Mouse (Mus musculus) kidney, embryonic 16.5 days (tissue): ENCODE data around the gene Znhit3. TPM values are rescaled to one million over a fixed set of nuclear protein-coding genes. Genes with fewer than 3 reads are reported as not detected.
A peak's percentile ranks its signal among the peaks of the same experiment; 100 is the strongest.

Experiments
- ATAC-seq: fragments of 200-750 bp; cut with Nextera tagmentation; 2 replicates; pipeline ENCODE4 v1.8.0; 2017; ENCODE audit warnings: moderate TSS enrichment; ENCODE audit not compliant: low FRiP score, low TSS enrichment
- H3K27ac ChIP-seq: fragments of 300-500 bp; sonication (generic); 2 replicates; pipeline ENCODE4 v1.5.1; 2014; ENCODE audit warnings: low read length
- H3K27me3 ChIP-seq: fragments of 300-500 bp; sonication (generic); 2 replicates; pipeline ENCODE4 v1.6.1; 2014; ENCODE audit warnings: low read length, control low read depth, mixed read lengths; ENCODE audit not compliant: insufficient read depth
- H3K36me3 ChIP-seq: fragments of 300-500 bp; sonication (generic); 2 replicates; pipeline ENCODE4 v1.6.1; 2014; ENCODE audit warnings: low read length, control low read depth, mixed read lengths; ENCODE audit not compliant: insufficient read depth
- H3K4me1 ChIP-seq: fragments of 300-500 bp; sonication (generic); 2 replicates; pipeline ENCODE4 v1.6.1; 2014; ENCODE audit warnings: low read length, control low read depth, mixed read lengths; ENCODE audit not compliant: insufficient read depth
- H3K4me2 ChIP-seq: fragments of 300-500 bp; sonication (generic); replicated peaks from 2 replicates; pipeline ENCODE4 v1.6.1; 2014; ENCODE audit warnings: low read depth, low read length
- H3K4me3 ChIP-seq: fragments of 300-500 bp; sonication (generic); 2 replicates; pipeline ENCODE4 v1.5.1; 2014; ENCODE audit warnings: mild to moderate bottlenecking, low read length
- H3K9ac ChIP-seq: fragments of 300-500 bp; sonication (generic); replicated peaks from 2 replicates; pipeline ENCODE4 v1.6.1; 2014; ENCODE audit warnings: low read length
- H3K9me3 ChIP-seq: fragments of 300-500 bp; sonication (generic); 2 replicates; pipeline ENCODE4 v1.6.1; 2016; ENCODE audit warnings: low read length, control low read depth
- WGBS: fragments of 180-500 bp; shearing (Covaris S2); extraction: QIAGEN DNeasy Blood & Tissue Kit; methylation state at CpG from one replicate; pipeline ENCODE4 v1.1.7; 2014; 5-methylcytosine and 5-hydroxymethylcytosine counted together
- polyA plus RNA-seq: library from polyadenylated mRNA; unstranded; fragments of >200 nt; fragmentation: Nextera tagmentation; extraction: Ambion mirVana; gene quantifications from 2 replicates; pipeline ENCODE4 v1.2.1, GENCODE M21; 2015

Gene Znhit3
- polyA plus RNA-seq, 1 experiment from 2014 or later: 57.6 TPM

- Histone ChIP-seq H3K9me3 (no peaks in the 10 kb centered on the region), H3K4me3 (peak within 1 kb of the TSS; percentile 50), H3K27me3 (peaks cover 32% of the 10 kb centered on the region), H3K4me2 (peak within 1 kb of the TSS; percentile 69), H3K4me1 (peaks cover 34% of the 10 kb centered on the region), H3K27ac (peak within 1 kb of the TSS; percentile 83), H3K9ac (peak within 1 kb of the TSS; percentile 54; the same call in 1 of the 2 replicates), H3K36me3 (no peaks in the 10 kb centered on the region)
- 0 out of 2 replicates have a peak, but pooled peaks have one; percentile 54 for ATAC-seq
- under 1% methylated on average over 49 of the region's 49 CpGs for WGBS
Observed at GRCm38 (mm10) chr11:84957591-84958270, 41.6 kb upstream of the Znhit3 start, which contains the start of gene Car4. Gene Car4 (plus strand): TSS chr11:84957786.

- no peaks in the 10 kb centered on the region for H3K9me3 ChIP-seq
- 11% methylated on average over 15 of the region's 15 CpGs for WGBS
- H3K4me3 ChIP-seq: peak overlapping the region; percentile 50
- H3K4me1 ChIP-seq: peaks cover 34% of the 10 kb centered on the region
- H3K27ac ChIP-seq: no peak overlapping the region
- H3K36me3 ChIP-seq: no peaks in the 10 kb centered on the region
- peaks cover 32% of the 10 kb centered on the region for H3K27me3 ChIP-seq
- no peak for ATAC-seq
- H3K9ac ChIP-seq: 0 out of 2 replicates have a peak overlapping the region, but pooled peaks have one; percentile 15
- peak overlapping the region; percentile 69 for H3K4me2 ChIP-seq
Observed at GRCm38 (mm10) chr11:84957171-84957570, 41.0 kb upstream of the Znhit3 start.

GRCm38 (mm10) chr11:84956400-84956799 is 40.2 kb upstream of the Znhit3 start:
- WGBS: 32% methylated on average over 5 of the region's 5 CpGs
- Histone ChIP-seq H3K27me3 (peaks cover 32% of the 10 kb centered on the region), H3K9me3 (no peaks in the 10 kb centered on the region), H3K36me3 (no peaks in the 10 kb centered on the region), H3K4me1 (peaks cover 34% of the 10 kb centered on the region), H3K4me3 (no peak overlapping the region), H3K4me2 (no peak overlapping the region), H3K9ac (no peak overlapping the region), H3K27ac (no peak overlapping the region)
- no peak for ATAC-seq

GRCm38 (mm10) chr11:84952611-84953010 is 36.4 kb upstream of the Znhit3 start:
- no peak overlapping the region for H3K27ac ChIP-seq
- no peak overlapping the region for H3K4me3 ChIP-seq
- peaks cover 16% of the 10 kb centered on the region for H3K27me3 ChIP-seq
- H3K9ac ChIP-seq: no peak overlapping the region
- peaks cover 9% of the 10 kb centered on the region for H3K4me1 ChIP-seq
- H3K9me3 ChIP-seq: no peaks in the 10 kb centered on the region
- no peak overlapping the region for H3K4me2 ChIP-seq
- ATAC-seq: no peak
- WGBS: 15% methylated on average over 2 of the region's 2 CpGs
- H3K36me3 ChIP-seq: no peaks in the 10 kb centered on the region

GRCm38 (mm10) chr11:84948526-84948925 is 32.4 kb upstream of the Znhit3 start:
- ATAC-seq: no peak
- Histone ChIP-seq H3K9ac (no peak overlapping the region), H3K4me1 (no peaks in the 10 kb centered on the region)

GRCm38 (mm10) chr11:84948114-84948513 is 31.9 kb upstream of the Znhit3 start:
- H3K27me3 ChIP-seq: peaks cover 4% of the 10 kb centered on the region
- no peak overlapping the region for H3K4me3 ChIP-seq
- H3K4me2 ChIP-seq: no peak overlapping the region
- H3K27ac ChIP-seq: no peak overlapping the region
- H3K9ac ChIP-seq: no peak overlapping the region
- no peak for ATAC-seq
- H3K4me1 ChIP-seq: no peaks in the 10 kb centered on the region
- no peaks in the 10 kb centered on the region for H3K9me3 ChIP-seq
- no peaks in the 10 kb centered on the region for H3K36me3 ChIP-seq
- WGBS: 56% methylated on average over 3 of the region's 3 CpGs

More at GRCm38 (mm10) chr11:84948526-84948925, 32.4 kb upstream of the Znhit3 start:
- Histone ChIP-seq H3K9me3 (no peaks in the 10 kb centered on the region), H3K36me3 (no peaks in the 10 kb centered on the region), H3K4me3 (no peak overlapping the region), H3K27ac (no peak overlapping the region), H3K4me2 (no peak overlapping the region), H3K27me3 (peaks cover 4% of the 10 kb centered on the region)
- 50% methylated on average over 3 of the region's 3 CpGs for WGBS

- Histone ChIP-seq H3K4me3 (no peak overlapping the region), H3K27me3 (peaks cover 4% of the 10 kb centered on the region), H3K9me3 (no peaks in the 10 kb centered on the region), H3K27ac (no peak overlapping the region), H3K9ac (no peak overlapping the region), H3K4me2 (no peak overlapping the region), H3K36me3 (no peaks in the 10 kb centered on the region), H3K4me1 (no peaks in the 10 kb centered on the region)
- 65% methylated on average over 6 of the region's 6 CpGs for WGBS
- no peak for ATAC-seq
Observed at GRCm38 (mm10) chr11:84947206-84947605, 31.0 kb upstream of the Znhit3 start.

- H3K36me3 ChIP-seq: no peaks in the 10 kb centered on the region
- peaks cover 4% of the 10 kb centered on the region for H3K27me3 ChIP-seq
- no peak overlapping the region for H3K27ac ChIP-seq
- no peak overlapping the region for H3K4me3 ChIP-seq
- no peak for ATAC-seq
- no peak overlapping the region for H3K4me2 ChIP-seq
- no peaks in the 10 kb centered on the region for H3K9me3 ChIP-seq
- no peak overlapping the region for H3K9ac ChIP-seq
- 53% methylated on average over 3 of the region's 3 CpGs for WGBS
- no peaks in the 10 kb centered on the region for H3K4me1 ChIP-seq
Observed at GRCm38 (mm10) chr11:84945841-84946240, 29.7 kb upstream of the Znhit3 start.

- Histone ChIP-seq H3K9ac (no peak overlapping the region), H3K9me3 (no peaks in the 10 kb centered on the region), H3K4me1 (no peaks in the 10 kb centered on the region), H3K36me3 (no peaks in the 10 kb centered on the region), H3K27me3 (peaks cover 4% of the 10 kb centered on the region), H3K27ac (no peak overlapping the region), H3K4me3 (no peak overlapping the region), H3K4me2 (no peak overlapping the region)
- WGBS: 8% methylated on average over 12 of the region's 12 CpGs
- no peak for ATAC-seq
Observed at GRCm38 (mm10) chr11:84944639-84945435, 28.7 kb upstream of the Znhit3 start.

GRCm38 (mm10) chr11:84943948-84944347 is 27.8 kb upstream of the Znhit3 start:
- no peak overlapping the region for H3K4me3 ChIP-seq
- H3K27ac ChIP-seq: no peak overlapping the region
- peaks cover 4% of the 10 kb centered on the region for H3K27me3 ChIP-seq
- H3K9me3 ChIP-seq: no peaks in the 10 kb centered on the region
- H3K36me3 ChIP-seq: no peaks in the 10 kb centered on the region
- H3K9ac ChIP-seq: no peak overlapping the region
- H3K4me2 ChIP-seq: peak overlapping the region; percentile 36
- WGBS: 0% methylated on average over 15 of the region's 15 CpGs
- ATAC-seq: no peak
- no peaks in the 10 kb centered on the region for H3K4me1 ChIP-seq
